Mouse (Mus musculus) urinary bladder, postnatal 14 days (tissue): ENCODE results near the gene Gpc4.
A peak's percentile ranks its signal among the peaks of the same experiment; 100 is the strongest.

ENCODE experiments used
- DNase-seq: peaks from one replicate; pipeline ENCODE4 v3.0.0; 2021; ENCODE audit warnings: low spot score

The Gpc4 gene

GRCm38 (mm10) chrX:52017660-52018059, 147.4 kb downstream of the Gpc4 start:
- peak; percentile 4 for DNase-seq
